Mouse (Mus musculus) lung, adult 2 months (tissue): ENCODE results near the gene Anks1b.

Experiments used
- CTCF ChIP-seq: fragments of 200-500 bp; IDR thresholded peaks from 2 replicates; pipeline ENCODE4 v1.5.1; 2011; ENCODE audit warnings: mild to moderate bottlenecking, low read length, control low read depth; ENCODE audit not compliant: insufficient read depth
- POLR2A ChIP-seq: fragments of 200-500 bp; IDR thresholded peaks from 2 replicates; pipeline ENCODE4 v1.6.1; 2011; ENCODE audit warnings: low read depth, mild to moderate bottlenecking, control low read depth, low read length, borderline replicate concordance; ENCODE audit errors: extremely low read depth

- TF ChIP-seq CTCF (no peak), POLR2A (no peak)
Measured at GRCm38 (mm10) chr10:90708822-90709601, 835.7 kb downstream of the Anks1b start.
